Mouse (Mus musculus): ENCODE measurements at regions not wholly inside any gene's neighbourhood (a gene's known extent, or its start where the extent isn't known, plus 50 kb on each side); places are given as distances from the start of the nearest gene placed in this dataset.
A peak's percentile ranks its signal among the peaks of the same experiment; 100 is the strongest.
"Not testable (repeated sequence)": the region's sequence is repeated elsewhere in the genome, so short reads cannot be mapped to it uniquely, and the experiment has no call there.

GRCm38 (mm10) chr5:149815879-149816278 is 137.8 kb downstream of the B3glct start:
- DNase-seq (ENCODE audit: low spot score in 2 of 2), result peak; percentile 46 to 53

GRCm38 (mm10) chr5:149818812-149819211 is 140.8 kb downstream of the B3glct start:
- no peak for DNase-seq (ENCODE audit: low spot score in 2 of 2)

- DNase-seq (ENCODE audit: low spot score in 2 of 2), result no peak
Observed at GRCm38 (mm10) chr5:149823821-149824220, 145.8 kb downstream of the B3glct start.

- DNase-seq (ENCODE audit: low spot score in 2 of 2), result no peak
Observed at GRCm38 (mm10) chr5:149827599-149827998, 149.6 kb downstream of the B3glct start.

- DNase-seq (ENCODE audit: low spot score in 2 of 2), result peak; percentile 73 to 78
Observed at GRCm38 (mm10) chr5:149831122-149831861, 153.3 kb downstream of the B3glct start.

GRCm38 (mm10) chr5:149837379-149837778 is 159.3 kb downstream of the B3glct start:
- DNase-seq (ENCODE audit: low spot score in 2 of 2), result no peak

GRCm38 (mm10) chr5:149842491-149842890 is 164.5 kb downstream of the B3glct start:
- DNase-seq (ENCODE audit: low spot score in 2 of 2), result no peak

GRCm38 (mm10) chr5:149843310-149843709 is 165.3 kb downstream of the B3glct start:
- DNase-seq (ENCODE audit: low spot score in 2 of 2), result no peak

- no peak for DNase-seq (ENCODE audit: low spot score in 2 of 2)
Observed at GRCm38 (mm10) chr5:149845256-149845655, 167.2 kb downstream of the B3glct start.

GRCm38 (mm10) chr5:149848465-149848864 is 170.0 kb upstream of the Rxfp2 start:
- DNase-seq (ENCODE audit: low spot score in 2 of 2), result no peak

- peak; percentile 71 to 73 for DNase-seq (ENCODE audit: low spot score in 2 of 2)
Observed at GRCm38 (mm10) chr5:149851011-149851410, 167.5 kb upstream of the Rxfp2 start.

GRCm38 (mm10) chr5:149852516-149852915 is 166.0 kb upstream of the Rxfp2 start:
- DNase-seq (ENCODE audit: low spot score in 2 of 2), result no peak

- DNase-seq (ENCODE audit: low spot score in 2 of 2), result no peak
Observed at GRCm38 (mm10) chr5:149856101-149856500, 162.4 kb upstream of the Rxfp2 start.

- no peak for DNase-seq (ENCODE audit: low spot score in 2 of 2)
Observed at GRCm38 (mm10) chr5:149857019-149857418, 161.5 kb upstream of the Rxfp2 start.

GRCm38 (mm10) chr5:149861489-149861962 is 156.9 kb upstream of the Rxfp2 start:
- DNase-seq (ENCODE audit: low spot score in 2 of 2), result peak; percentile 58 to 69

- no peak for DNase-seq (ENCODE audit: low spot score in 2 of 2)
Observed at GRCm38 (mm10) chr5:149867926-149868325, 150.5 kb upstream of the Rxfp2 start.

GRCm38 (mm10) chr5:149869441-149869840 is 149.0 kb upstream of the Rxfp2 start:
- no peak for DNase-seq (ENCODE audit: low spot score in 2 of 2)

- no peak for DNase-seq (ENCODE audit: low spot score in 2 of 2)
Observed at GRCm38 (mm10) chr5:149870596-149870995, 147.9 kb upstream of the Rxfp2 start.

- no peak for DNase-seq (ENCODE audit: low spot score in 2 of 2)
Observed at GRCm38 (mm10) chr5:149871521-149871920, 147.0 kb upstream of the Rxfp2 start.

- no peak for DNase-seq (ENCODE audit: low spot score in 2 of 2)
Observed at GRCm38 (mm10) chr5:149873482-149874002, 144.9 kb upstream of the Rxfp2 start.

- no peak for DNase-seq (ENCODE audit: low spot score in 2 of 2)
Observed at GRCm38 (mm10) chr5:149874342-149874741, 144.1 kb upstream of the Rxfp2 start.

- not testable (repeated sequence) for DNase-seq (ENCODE audit: low spot score in 2 of 2)
Observed at GRCm38 (mm10) chr5:149892453-149892852, 126.0 kb upstream of the Rxfp2 start.

- no peak for DNase-seq (ENCODE audit: low spot score in 2 of 2)
Observed at GRCm38 (mm10) chr5:149906927-149907326, 111.5 kb upstream of the Rxfp2 start.

Data from layer of hippocampus, postnatal 14 days (tissue).